Mouse (Mus musculus): ENCODE measurements around the gene Tub. TPM values are rescaled to one million over a fixed set of nuclear protein-coding genes. Genes with fewer than 3 reads are reported as not detected.

Tub gene
- total RNA-seq, 1 experiment: 3.3 TPM

DNA sequence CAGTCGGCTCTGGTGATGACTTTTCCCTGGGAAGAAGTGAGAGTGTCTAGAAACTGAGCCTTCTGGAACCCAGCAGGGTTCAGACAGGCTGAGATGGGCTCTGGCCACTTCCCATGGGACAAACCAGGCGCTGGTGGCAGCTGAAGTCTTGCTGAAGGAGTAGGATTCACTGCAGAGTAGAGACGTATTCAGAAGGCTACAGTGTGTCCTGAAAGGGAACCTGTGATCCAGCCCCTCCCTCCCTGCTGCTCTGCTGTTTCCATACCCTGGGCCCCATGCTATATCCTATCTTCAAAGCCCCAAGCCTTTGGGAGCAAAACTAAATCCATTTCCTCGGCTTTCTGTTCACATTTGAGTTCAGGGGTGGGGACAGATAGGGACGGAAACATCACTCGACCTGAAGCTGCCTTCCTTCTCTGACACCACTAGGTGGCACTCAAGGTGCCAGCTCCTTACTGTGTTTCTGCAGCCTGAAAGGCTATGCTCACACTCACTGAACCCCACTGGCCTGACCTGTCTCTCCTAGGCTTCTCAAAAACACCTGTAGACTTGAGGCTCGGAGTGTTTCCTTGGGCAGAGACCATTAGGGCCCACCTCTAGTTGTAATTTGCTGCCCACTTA lies 16.7 kb downstream of the Tub start:
- TF ChIP-seq CHD2 (IDR thresholded peaks at IDR 0.05; ENCODE audit: low read depth, low read length) (no peak), ZC3H11A (IDR thresholded peaks at IDR 0.05; ENCODE audit: borderline replicate concordance, low read depth, low read length) (no peak; the same call in 1 of the 2 replicates), MAFK (IDR thresholded peaks at IDR 0.05; ENCODE audit: insufficient read depth, low read depth, low read length) (no peak), HCFC1 (IDR thresholded peaks at IDR 0.05; ENCODE audit: borderline replicate concordance, insufficient read depth, low read length) (no peak), ZNF384 (IDR thresholded peaks at IDR 0.05; ENCODE audit: low read depth, low read length) (no peak)

DNA sequence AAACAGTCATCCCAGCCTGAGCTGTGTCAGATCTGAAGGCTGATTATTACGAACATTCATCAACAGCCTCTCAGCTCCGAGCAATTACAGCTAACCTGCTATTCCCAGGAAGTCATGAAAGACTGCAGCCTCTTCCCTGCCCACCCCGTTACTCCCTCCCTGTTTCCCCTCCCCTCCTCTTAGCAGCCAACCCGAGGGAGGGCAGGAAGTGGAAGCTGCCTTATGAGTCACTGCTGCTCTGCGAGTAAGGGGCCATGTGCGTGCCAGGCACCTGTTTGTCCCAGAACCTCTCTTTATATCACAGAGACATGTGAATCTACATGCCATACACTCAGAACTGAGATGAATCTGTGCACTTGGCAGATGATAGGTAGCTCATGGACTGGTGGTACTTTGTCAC lies 18.1 kb downstream of the Tub start:
- in situ Hi-C loops (cut with MboI; ENCODE audit: low sequenced_read_pairs in 2 of 2, unreplicated experiment in 2 of 2): no loop called here
- Histone ChIP-seq H3K4me1 (ENCODE audit: control insufficient read depth in 2 of 2, insufficient read depth in 2 of 2, low read length in 2 of 2, poor library complexity in 1 of 2) (peaks cover 0 to 11% of the 10 kb centered on the region in 2 experiments; a peak in 2 of 4 replicates), H3K9ac (ENCODE audit: insufficient read depth, low read depth, low read length, poor library complexity, severe bottlenecking) (no peak overlapping the region), H3K36me3 (ENCODE audit: control insufficient read depth, insufficient read depth, low read length, poor library complexity, severe bottlenecking) (no peaks in the 10 kb centered on the region), H3K27ac (ENCODE audit: insufficient read depth, low read depth, low read length, poor library complexity, severe bottlenecking) (no peak overlapping the region), H3K9me3 (ENCODE audit: control insufficient read depth, insufficient read depth, low read depth, low read length) (no peaks in the 10 kb centered on the region), H3K4me3 (ENCODE audit: insufficient read depth in 1 of 2, low read depth in 1 of 2, low read length in 2 of 2, poor library complexity in 1 of 2, severe bottlenecking in 1 of 2) (no peak overlapping the region)
- DNase-seq (ENCODE audit: low read depth, low spot score): no peak
- no peak for TF ChIP-seq ZNF384 (IDR thresholded peaks at IDR 0.05; ENCODE audit: low read depth, low read length)
- no peak for TF ChIP-seq MAFK (IDR thresholded peaks at IDR 0.05; ENCODE audit: insufficient read depth, low read depth, low read length)
- no peak for TF ChIP-seq CHD2 (IDR thresholded peaks at IDR 0.05; ENCODE audit: low read depth, low read length)
- TF ChIP-seq ZC3H11A (IDR thresholded peaks at IDR 0.05; ENCODE audit: borderline replicate concordance, low read depth, low read length): no peak
- TF ChIP-seq HCFC1 (IDR thresholded peaks at IDR 0.05; ENCODE audit: borderline replicate concordance, insufficient read depth, low read length): no peak

More for the DNA sequence above, 16.7 kb downstream of the Tub start:
- Histone ChIP-seq H3K27ac (ENCODE audit: insufficient read depth, low read depth, low read length, poor library complexity, severe bottlenecking) (no peak overlapping the region), H3K9me3 (ENCODE audit: control insufficient read depth, insufficient read depth, low read depth, low read length) (no peaks in the 10 kb centered on the region), H3K9ac (ENCODE audit: insufficient read depth, low read depth, low read length, poor library complexity, severe bottlenecking) (no peak overlapping the region), H3K4me3 (ENCODE audit: insufficient read depth in 1 of 2, low read depth in 1 of 2, low read length in 2 of 2, poor library complexity in 1 of 2, severe bottlenecking in 1 of 2) (no peak overlapping the region), H3K4me1 (ENCODE audit: control insufficient read depth in 2 of 2, insufficient read depth in 2 of 2, low read length in 2 of 2, poor library complexity in 1 of 2) (peaks cover 0 to 11% of the 10 kb centered on the region in 2 experiments; a peak in 2 of 4 replicates), H3K36me3 (ENCODE audit: control insufficient read depth, insufficient read depth, low read length, poor library complexity, severe bottlenecking) (no peaks in the 10 kb centered on the region)
- DNase-seq (ENCODE audit: low read depth, low spot score): peak; percentile 53
- in situ Hi-C loops (cut with MboI; ENCODE audit: low sequenced_read_pairs in 2 of 2, unreplicated experiment in 2 of 2): no loop called here

DNA sequence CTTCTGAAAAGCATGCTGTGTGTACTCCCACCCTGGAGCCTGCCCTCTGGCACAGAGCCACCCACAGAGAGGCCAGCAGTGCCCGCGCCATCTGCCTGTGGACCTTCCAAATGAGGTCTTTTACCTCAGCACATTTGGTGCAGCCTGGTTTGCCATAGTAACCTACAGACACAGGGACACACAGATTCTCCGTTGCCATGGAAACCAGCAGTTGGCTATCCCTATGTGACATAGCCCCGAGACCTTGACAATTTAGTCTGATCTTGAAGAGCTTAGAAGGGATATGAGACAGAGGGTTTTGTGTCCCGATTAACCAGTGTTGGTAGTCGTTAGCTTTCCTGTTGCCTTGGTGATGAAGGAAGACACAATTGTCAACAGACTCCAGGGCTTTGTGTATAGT lies 22.1 kb downstream of the Tub start:
- no peak for TF ChIP-seq ZNF384 (IDR thresholded peaks at IDR 0.05; ENCODE audit: low read depth, low read length)
- TF ChIP-seq CHD2 (IDR thresholded peaks at IDR 0.05; ENCODE audit: low read depth, low read length): no peak
- TF ChIP-seq HCFC1 (IDR thresholded peaks at IDR 0.05; ENCODE audit: borderline replicate concordance, insufficient read depth, low read length): no peak
- TF ChIP-seq MAFK (IDR thresholded peaks at IDR 0.05; ENCODE audit: insufficient read depth, low read depth, low read length): no peak
- no peak for TF ChIP-seq ZC3H11A (IDR thresholded peaks at IDR 0.05; ENCODE audit: borderline replicate concordance, low read depth, low read length)
- Histone ChIP-seq H3K36me3 (ENCODE audit: control insufficient read depth, insufficient read depth, low read length, poor library complexity, severe bottlenecking) (no peaks in the 10 kb centered on the region), H3K27ac (ENCODE audit: insufficient read depth, low read depth, low read length, poor library complexity, severe bottlenecking) (no peak overlapping the region), H3K9me3 (ENCODE audit: control insufficient read depth, insufficient read depth, low read depth, low read length) (no peaks in the 10 kb centered on the region), H3K4me1 (ENCODE audit: control insufficient read depth in 2 of 2, insufficient read depth in 2 of 2, low read length in 2 of 2, poor library complexity in 1 of 2) (no peaks in the 10 kb centered on the region), H3K9ac (ENCODE audit: insufficient read depth, low read depth, low read length, poor library complexity, severe bottlenecking) (no peak overlapping the region), H3K4me3 (ENCODE audit: insufficient read depth in 1 of 2, low read depth in 1 of 2, low read length in 2 of 2, poor library complexity in 1 of 2, severe bottlenecking in 1 of 2) (no peak overlapping the region)
- DNase-seq (ENCODE audit: low read depth, low spot score): no peak
- in situ Hi-C loops (cut with MboI; ENCODE audit: low sequenced_read_pairs in 2 of 2, unreplicated experiment in 2 of 2): no loop called here

DNA sequence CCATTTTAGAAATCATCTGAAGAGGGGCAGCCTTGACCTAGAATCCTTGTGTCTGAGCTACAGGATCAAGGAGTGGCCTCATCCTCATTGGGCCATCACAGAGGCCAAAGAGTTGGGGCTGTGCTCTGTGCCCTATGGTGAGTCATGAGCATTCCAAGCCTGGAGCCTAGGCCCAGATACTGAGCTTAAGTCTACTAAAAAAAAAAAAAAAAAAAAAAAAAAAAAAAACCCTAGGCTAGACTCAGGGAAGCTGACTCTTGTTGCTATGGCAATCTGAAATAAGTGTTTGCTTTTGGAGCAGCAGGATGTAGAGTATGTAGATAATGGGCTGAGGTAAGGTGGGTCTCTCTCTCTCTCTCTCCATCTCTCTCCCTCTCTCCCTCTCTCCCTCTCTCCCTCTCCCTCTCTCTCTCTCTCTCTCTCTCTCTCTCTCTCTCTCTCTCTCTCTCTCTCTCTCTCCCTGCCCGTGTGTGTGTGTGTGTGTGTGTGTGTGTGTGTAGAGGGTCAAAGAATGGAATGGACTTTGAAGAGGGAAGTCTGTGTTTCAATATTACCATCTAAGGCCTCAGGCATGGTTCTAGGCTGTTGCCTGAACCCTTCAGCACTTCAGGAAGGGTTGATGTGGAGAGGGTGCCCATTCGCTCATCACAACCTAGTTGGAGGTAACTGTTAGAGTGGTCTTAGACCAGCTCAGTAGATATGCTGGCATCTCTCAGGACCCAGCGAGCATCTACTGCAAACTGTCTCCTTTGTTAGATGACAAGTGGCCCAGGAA lies 36.0 kb downstream of the Tub start:
- H3K36me3 ChIP-seq (ENCODE audit: control insufficient read depth, insufficient read depth, low read length, poor library complexity, severe bottlenecking): no peaks in the 10 kb centered on the region
- no peak overlapping the region for H3K27ac ChIP-seq (ENCODE audit: insufficient read depth, low read depth, low read length, poor library complexity, severe bottlenecking)
- no peaks in the 10 kb centered on the region for H3K4me1 ChIP-seq (ENCODE audit: control insufficient read depth in 2 of 2, insufficient read depth in 2 of 2, low read length in 2 of 2, poor library complexity in 1 of 2)
- H3K9ac ChIP-seq (ENCODE audit: insufficient read depth, low read depth, low read length, poor library complexity, severe bottlenecking): no peak overlapping the region
- H3K9me3 ChIP-seq (ENCODE audit: control insufficient read depth, insufficient read depth, low read depth, low read length): no peaks in the 10 kb centered on the region
- no peak overlapping the region for H3K4me3 ChIP-seq (ENCODE audit: insufficient read depth in 1 of 2, low read depth in 1 of 2, low read length in 2 of 2, poor library complexity in 1 of 2, severe bottlenecking in 1 of 2)
- TF ChIP-seq MAFK (IDR thresholded peaks at IDR 0.05; ENCODE audit: insufficient read depth, low read depth, low read length): no peak
- peak; percentile 62 for TF ChIP-seq ZNF384 (IDR thresholded peaks at IDR 0.05; ENCODE audit: low read depth, low read length)
- no peak for DNase-seq (ENCODE audit: low read depth, low spot score)
- in situ Hi-C loops (cut with MboI; ENCODE audit: low sequenced_read_pairs in 2 of 2, unreplicated experiment in 2 of 2): no loop called here

Data from ES-E14 (cell line).